Mouse (Mus musculus) embryonic facial prominence, embryonic 13.5 days (tissue): Measurements from ENCODE around the gene Hist1h2bq. TPM values are rescaled to one million over a fixed set of nuclear protein-coding genes. Genes with fewer than 3 reads are reported as not detected.
"Not testable (repeated sequence)": the region's sequence is repeated elsewhere in the genome, so short reads cannot be mapped to it uniquely, and the experiment has no call there.

Experiments used
- ATAC-seq: fragments of 200-750 bp; cut with Nextera tagmentation; 2 replicates; pipeline ENCODE4 v1.8.0; 2017; ENCODE audit warnings: low read depth; ENCODE audit not compliant: insufficient number of reproducible peaks, insufficient read depth, low FRiP score, low TSS enrichment
- H3K27ac ChIP-seq: fragments of 300-500 bp; sonication (generic); 2 replicates; pipeline ENCODE4 v1.5.1; 2015; ENCODE audit warnings: moderate library complexity, mild to moderate bottlenecking, inconsistent platforms
- H3K27me3 ChIP-seq: fragments of 300-500 bp; sonication (generic); 2 replicates; pipeline ENCODE4 v1.6.1; 2015; ENCODE audit warnings: mild to moderate bottlenecking, inconsistent platforms
- H3K36me3 ChIP-seq: fragments of 300-500 bp; sonication (generic); 2 replicates; pipeline ENCODE4 v1.6.1; 2015; ENCODE audit warnings: mild to moderate bottlenecking, inconsistent platforms
- H3K4me1 ChIP-seq: fragments of 300-500 bp; sonication (generic); 2 replicates; pipeline ENCODE4 v1.6.1; 2015; ENCODE audit warnings: inconsistent platforms
- H3K4me2 ChIP-seq: fragments of 300-500 bp; sonication (generic); 2 replicates; pipeline ENCODE4 v1.6.1; 2015; ENCODE audit warnings: moderate library complexity, mild to moderate bottlenecking, inconsistent platforms
- H3K4me3 ChIP-seq: fragments of 300-500 bp; sonication (generic); 2 replicates; pipeline ENCODE4 v1.5.1; 2015; ENCODE audit warnings: mild to moderate bottlenecking, inconsistent platforms
- H3K9ac ChIP-seq: fragments of 300-500 bp; sonication (generic); 2 replicates; pipeline ENCODE4 v1.6.1; 2015; ENCODE audit warnings: mild to moderate bottlenecking, inconsistent platforms
- H3K9me3 ChIP-seq: fragments of 300-500 bp; sonication (generic); 2 replicates; pipeline ENCODE4 v1.6.1; 2016; ENCODE audit warnings: inconsistent platforms
- WGBS: fragments of 180-500 bp; shearing (Covaris S2); methylation state at CpG from one replicate; pipeline ENCODE4 v1.1.7; 2015; ENCODE audit warnings: mixed read lengths; 5-methylcytosine and 5-hydroxymethylcytosine counted together
- polyA plus RNA-seq: library from polyadenylated mRNA; unstranded; fragments of >200 nt; fragmentation: Nextera tagmentation; extraction: Ambion mirVana; gene quantifications from 2 replicates; pipeline ENCODE4 v1.2.1, GENCODE M21; 2015

The Hist1h2bq gene
- polyA plus RNA-seq, 1 experiment from 2014 or later, result 33.1 TPM

- no peak overlapping the region for H3K4me2 ChIP-seq
- H3K4me1 ChIP-seq, result no peaks in the 10 kb centered on the region
- no peak overlapping the region for H3K9ac ChIP-seq
- no peaks in the 10 kb centered on the region for H3K36me3 ChIP-seq
- ATAC-seq, result no peak
- no peak overlapping the region for H3K4me3 ChIP-seq
- no peaks in the 10 kb centered on the region for H3K9me3 ChIP-seq
- H3K27ac ChIP-seq, result no peak overlapping the region
- no peaks in the 10 kb centered on the region for H3K27me3 ChIP-seq
- 80% methylated on average over 3 of the region's 3 CpGs for WGBS
Measured at GRCm38 (mm10) chr13:21828511-21828910, 18.5 kb upstream of the Hist1h2bq start.

GRCm38 (mm10) chr13:21820082-21820890 is 10.3 kb upstream of the Hist1h2bq start:
- ATAC-seq, H3K4me3 ChIP-seq, H3K9me3 ChIP-seq, H3K27me3 ChIP-seq, H3K27ac ChIP-seq, H3K9ac ChIP-seq, H3K36me3 ChIP-seq, H3K4me2 ChIP-seq, H3K4me1 ChIP-seq: not testable (repeated sequence)
- 82% methylated on average over 6 of the region's 16 CpGs for WGBS

GRCm38 (mm10) chr13:21812092-21812491 is 2.1 kb upstream of the Hist1h2bq start:
- under 1% methylated on average over 14 of the region's 14 CpGs for WGBS
- H3K4me2 ChIP-seq, result peak overlapping the region; percentile 48

GRCm38 (mm10) chr13:21811539-21811938 is 1.5 kb upstream of the Hist1h2bq start, which contains the start of gene Hist1h4m:
TSS of gene Hist1h4m (plus strand) at chr13:21811746.
- not testable (repeated sequence) for H3K9me3 ChIP-seq, H3K4me1 ChIP-seq, H3K27me3 ChIP-seq, H3K36me3 ChIP-seq, H3K9ac ChIP-seq
- WGBS, result no CpG with 5 or more reads among the region's 24 CpGs
- Histone ChIP-seq H3K4me2 (peak within 1 kb of the TSS; percentile 48), H3K4me3 (peak within 1 kb of the TSS; percentile 26), H3K27ac (peak within 1 kb of the TSS; percentile 51; the same call in 1 of the 2 replicates)
- peak; percentile 64; the same call in 1 of the 2 replicates for ATAC-seq

More at GRCm38 (mm10) chr13:21812092-21812491, 2.1 kb upstream of the Hist1h2bq start:
- H3K27me3 ChIP-seq, H3K36me3 ChIP-seq, H3K4me1 ChIP-seq, H3K9ac ChIP-seq, H3K9me3 ChIP-seq: not testable (repeated sequence)
- Histone ChIP-seq H3K27ac (peak overlapping the region; percentile 51; the same call in 1 of the 2 replicates), H3K4me3 (peak overlapping the region; percentile 26)
- ATAC-seq, result peak; percentile 66

GRCm38 (mm10) chr13:21811074-21811473 is 1.1 kb upstream of the Hist1h2bq start:
- WGBS, result no CpG with 5 or more reads among the region's 8 CpGs
- not testable (repeated sequence) for H3K4me2 ChIP-seq, H3K9me3 ChIP-seq, H3K36me3 ChIP-seq, H3K27ac ChIP-seq, H3K27me3 ChIP-seq, ATAC-seq, H3K4me1 ChIP-seq, H3K9ac ChIP-seq, H3K4me3 ChIP-seq

- not testable (repeated sequence) for H3K4me2 ChIP-seq, H3K9ac ChIP-seq, H3K4me1 ChIP-seq, H3K27me3 ChIP-seq, H3K9me3 ChIP-seq, H3K27ac ChIP-seq, H3K4me3 ChIP-seq, H3K36me3 ChIP-seq
- ATAC-seq, result peak; percentile 56; the same call in 1 of the 2 replicates
- no CpG with 5 or more reads among the region's 4 CpGs for WGBS
Measured at GRCm38 (mm10) chr13:21803058-21803457, 6.9 kb downstream of the Hist1h2bq start.

GRCm38 (mm10) chr13:21797163-21797562 is 12.8 kb downstream of the Hist1h2bq start:
- not testable (repeated sequence) for H3K4me2 ChIP-seq, H3K27me3 ChIP-seq, H3K9ac ChIP-seq, ATAC-seq, H3K4me1 ChIP-seq, H3K36me3 ChIP-seq, H3K9me3 ChIP-seq, H3K4me3 ChIP-seq, H3K27ac ChIP-seq

- 91% methylated on average over 7 of the region's 7 CpGs for WGBS
- Histone ChIP-seq H3K27ac (no peak overlapping the region), H3K9ac (no peak overlapping the region), H3K36me3 (no peaks in the 10 kb centered on the region), H3K4me1 (peaks cover 5% of the 10 kb centered on the region; the same call in 1 of the 2 replicates), H3K27me3 (no peaks in the 10 kb centered on the region), H3K4me3 (no peak overlapping the region), H3K4me2 (no peak overlapping the region), H3K9me3 (no peaks in the 10 kb centered on the region)
- no peak for ATAC-seq
Measured at GRCm38 (mm10) chr13:21795584-21795983, 14.4 kb downstream of the Hist1h2bq start.

GRCm38 (mm10) chr13:21790601-21791283 is 19.3 kb downstream of the Hist1h2bq start:
- peaks cover 20% of the 10 kb centered on the region for H3K4me1 ChIP-seq
- H3K4me2 ChIP-seq, result peak overlapping the region; percentile 51
- H3K4me3 ChIP-seq, result peak overlapping the region; percentile 12; the same call in 1 of the 2 replicates
- H3K9ac ChIP-seq, result peak overlapping the region; percentile 60
- H3K36me3 ChIP-seq, result no peaks in the 10 kb centered on the region
- no peak for ATAC-seq
- WGBS, result 13% methylated on average over 18 of the region's 18 CpGs
- no peaks in the 10 kb centered on the region for H3K9me3 ChIP-seq
- H3K27me3 ChIP-seq, result no peaks in the 10 kb centered on the region
- H3K27ac ChIP-seq, result peak overlapping the region; percentile 51

GRCm38 (mm10) chr13:21789925-21790324 is 20.1 kb downstream of the Hist1h2bq start:
- Histone ChIP-seq H3K4me3 (no peak overlapping the region), H3K36me3 (no peaks in the 10 kb centered on the region), H3K9me3 (no peaks in the 10 kb centered on the region), H3K27ac (no peak overlapping the region), H3K4me1 (peaks cover 22% of the 10 kb centered on the region), H3K27me3 (no peaks in the 10 kb centered on the region), H3K4me2 (no peak overlapping the region), H3K9ac (no peak overlapping the region)
- 60% methylated on average over 6 of the region's 6 CpGs for WGBS
- no peak for ATAC-seq

- WGBS, result 14% methylated on average over 14 of the region's 21 CpGs
- Histone ChIP-seq H3K9ac (peak overlapping the region; percentile 65), H3K9me3 (no peaks in the 10 kb centered on the region), H3K27ac (peak overlapping the region; percentile 95), H3K4me3 (peak overlapping the region; percentile 42), H3K4me2 (peak overlapping the region; percentile 62), H3K36me3 (no peaks in the 10 kb centered on the region), H3K27me3 (no peaks in the 10 kb centered on the region), H3K4me1 (peaks cover 31% of the 10 kb centered on the region)
- ATAC-seq, result no peak
Measured at GRCm38 (mm10) chr13:21787760-21788593, 22.0 kb downstream of the Hist1h2bq start.
